16 mouse cellular contexts compared by ENCODE assay signal in the genomic region with DNA sequence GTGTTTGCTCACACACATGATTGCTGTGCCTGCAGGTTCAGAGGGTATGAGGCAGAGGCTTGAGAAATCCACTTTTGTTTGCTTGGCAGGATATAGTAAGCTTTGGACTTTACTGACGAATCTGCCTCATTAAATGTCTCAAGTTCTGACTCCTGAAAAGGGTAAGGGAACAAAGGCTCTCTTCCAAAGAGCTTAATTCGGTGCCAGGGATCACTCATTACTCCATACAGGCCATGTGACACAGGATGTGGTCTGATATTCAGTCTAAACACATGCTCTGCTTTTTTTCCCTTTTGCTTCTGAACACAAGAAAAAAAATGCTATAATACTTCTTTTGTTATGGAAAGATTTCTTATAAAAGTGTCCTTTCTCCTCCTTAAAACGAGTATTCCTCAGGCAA.
DNase-seq lines count a peak whose midpoint lies in the region; TF ChIP-seq lines count a peak whose summit lies in the region.
"Had no signal": no experiment of that assay in that cellular context is flagged by ENCODE, and none has a peak within 500 bp of the region (broad histone marks: within the 10 kb centered on the region; RNA-seq: fewer than 3 reads in every experiment).

No protein-coding gene starts in this region.

- no peak for TF ChIP-seq POLR2A in brain, embryonic 14.5 days (IDR thresholded peaks at IDR 0.05; ENCODE audit: borderline replicate concordance, extremely low read depth, insufficient read depth, insufficient read length, poor library complexity, severe bottlenecking)

- intact Hi-C loops in heart, postnatal 14 days (cut with DNase I) = no loop called here

- TF ChIP-seq CTCF in brain, embryonic 14.5 days (IDR thresholded peaks at IDR 0.05; ENCODE audit: borderline replicate concordance, extremely low read depth, insufficient read depth, insufficient read length) = no peak

- peak; percentile 1 to 5 for DNase-seq in kidney, adult 8-10 months
- DNase-seq in kidney, postnatal 4 days = no peak
- DNase-seq in lung, postnatal 14 days = peak; percentile 17
- DNase-seq in lung, postnatal 25 days (ENCODE audit: low spot score) = no peak
- DNase-seq in brain, embryonic 14.5 days (ENCODE audit: low read depth) = peak; percentile 55
- DNase-seq in heart, postnatal 14 days = no peak
- DNase-seq in right cerebral cortex, postnatal 4 days = no peak
- DNase-seq: adrenal gland, postnatal 36 days; cerebellum, adult 18-20 months; cerebellum, postnatal 36 days; gastrocnemius, postnatal 10 days; heart, adult 11 months; layer of hippocampus, postnatal 36 days; liver, postnatal 0 days; right cerebral cortex, postnatal 14 days; thymus, adult 2 months had no signal

Comparison
In these comparisons a context has a peak if more than half of its experiments do, and no peak if none do; other contexts are left out.
1. DNase-seq: peak in kidney, adult 8-10 months (2 of 2), lung, postnatal 14 days (single experiment) and brain, embryonic 14.5 days (single experiment); none in kidney, postnatal 4 days (0 of 2), lung, postnatal 25 days (single experiment), heart, postnatal 14 days (0 of 2) and right cerebral cortex, postnatal 4 days (single experiment).